Mouse (Mus musculus) heart, embryonic 13.5 days (tissue): ENCODE measurements around the gene Cep104. TPM values are rescaled to one million over a fixed set of nuclear protein-coding genes. Genes with fewer than 3 reads are reported as not detected.

Source experiments
- ATAC-seq: fragments of 200-750 bp; cut with Nextera tagmentation; 2 replicates; pipeline ENCODE4 v1.8.0; 2017; ENCODE audit warnings: moderate TSS enrichment; ENCODE audit not compliant: insufficient number of reproducible peaks, low FRiP score, low TSS enrichment; ENCODE audit errors: extremely low read depth
- H3K27ac ChIP-seq: fragments of 300-500 bp; sonication (generic); replicated peaks from 2 replicates; pipeline ENCODE4 v1.5.1; 2015; ENCODE audit warnings: moderate library complexity, mild to moderate bottlenecking, inconsistent platforms
- H3K27me3 ChIP-seq: fragments of 300-500 bp; sonication (generic); replicated peaks from 2 replicates; pipeline ENCODE4 v1.6.1; 2015; ENCODE audit warnings: mild to moderate bottlenecking, inconsistent platforms
- H3K36me3 ChIP-seq: fragments of 300-500 bp; sonication (generic); 2 replicates; pipeline ENCODE4 v1.6.1; 2015; ENCODE audit warnings: mild to moderate bottlenecking, inconsistent platforms
- H3K4me1 ChIP-seq: fragments of 300-500 bp; sonication (generic); 2 replicates; pipeline ENCODE4 v1.6.1; 2015; ENCODE audit warnings: inconsistent platforms
- H3K4me2 ChIP-seq: fragments of 300-500 bp; sonication (generic); 2 replicates; pipeline ENCODE4 v1.6.1; 2015; ENCODE audit warnings: inconsistent platforms, mild to moderate bottlenecking, moderate library complexity
- H3K4me3 ChIP-seq: fragments of 300-500 bp; sonication (generic); 2 replicates; pipeline ENCODE4 v1.5.1; 2015; ENCODE audit warnings: moderate library complexity, mild to moderate bottlenecking, inconsistent platforms
- H3K9ac ChIP-seq: fragments of 300-500 bp; sonication (generic); 2 replicates; pipeline ENCODE4 v1.6.1; 2015; ENCODE audit warnings: inconsistent platforms, mild to moderate bottlenecking, moderate library complexity
- H3K9me3 ChIP-seq: fragments of 300-500 bp; sonication (generic); 2 replicates; pipeline ENCODE4 v1.6.1; 2016; ENCODE audit warnings: inconsistent platforms
- WGBS: fragments of 180-500 bp; shearing (Covaris S2); methylation state at CpG from one replicate; pipeline ENCODE4 v1.1.7; 2015; ENCODE audit warnings: mixed read lengths; 5-methylcytosine and 5-hydroxymethylcytosine counted together
- polyA plus RNA-seq: library from polyadenylated mRNA; unstranded; fragments of >200 nt; fragmentation: Nextera tagmentation; extraction: Ambion mirVana; gene quantifications from 2 replicates; pipeline ENCODE4 v1.2.1, GENCODE M21; 2015

Gene Cep104
- 12.9 TPM in 2 replicates for polyA plus RNA-seq

GRCm38 (mm10) chr4:153974431-153975291 is at the start of gene Cep104, which contains the start of gene Dffb:
Gene Cep104 (plus strand): TSS chr4:153975194.
Gene Dffb (minus strand): TSS chr4:153975126.
- WGBS: 1% methylated on average over 68 of the region's 68 CpGs
- H3K4me1 ChIP-seq: peaks cover 28% of the 10 kb centered on the region
- peak; percentile 91 for ATAC-seq
- H3K27me3 ChIP-seq: no peaks in the 10 kb centered on the region
- H3K4me2 ChIP-seq: peak within 1 kb of the TSS; percentile 90
- H3K36me3 ChIP-seq: peaks cover 33% of the 10 kb centered on the region
- H3K4me3 ChIP-seq: peak within 1 kb of the TSS; percentile 99
- peak within 1 kb of the TSS; percentile 94 for H3K9ac ChIP-seq
- no peaks in the 10 kb centered on the region for H3K9me3 ChIP-seq
- H3K27ac ChIP-seq: peak within 1 kb of the TSS; percentile 69

GRCm38 (mm10) chr4:153928772-153929299 is 46.2 kb upstream of the Cep104 start:
- ATAC-seq: no peak
- Histone ChIP-seq H3K9me3 (no peaks in the 10 kb centered on the region), H3K4me3 (no peak overlapping the region), H3K27me3 (peaks cover 4% of the 10 kb centered on the region; the same call in 1 of the 2 replicates), H3K9ac (no peak overlapping the region), H3K4me2 (no peak overlapping the region), H3K36me3 (no peaks in the 10 kb centered on the region), H3K27ac (no peak overlapping the region), H3K4me1 (no peaks in the 10 kb centered on the region)
- WGBS: 76% methylated on average over 11 of the region's 11 CpGs

- WGBS: 58% methylated on average over 10 of the region's 10 CpGs
- no peaks in the 10 kb centered on the region for H3K4me1 ChIP-seq
- ATAC-seq: no peak
- H3K27me3 ChIP-seq: peaks cover 4% of the 10 kb centered on the region; the same call in 1 of the 2 replicates
- H3K27ac ChIP-seq: no peak overlapping the region
- H3K4me2 ChIP-seq: no peak overlapping the region
- H3K4me3 ChIP-seq: no peak overlapping the region
- H3K9me3 ChIP-seq: no peaks in the 10 kb centered on the region
- no peak overlapping the region for H3K9ac ChIP-seq
- no peaks in the 10 kb centered on the region for H3K36me3 ChIP-seq
These were observed 45.6 kb upstream of the Cep104 start for GRCm38 (mm10) chr4:153929425-153929824.

DNA sequence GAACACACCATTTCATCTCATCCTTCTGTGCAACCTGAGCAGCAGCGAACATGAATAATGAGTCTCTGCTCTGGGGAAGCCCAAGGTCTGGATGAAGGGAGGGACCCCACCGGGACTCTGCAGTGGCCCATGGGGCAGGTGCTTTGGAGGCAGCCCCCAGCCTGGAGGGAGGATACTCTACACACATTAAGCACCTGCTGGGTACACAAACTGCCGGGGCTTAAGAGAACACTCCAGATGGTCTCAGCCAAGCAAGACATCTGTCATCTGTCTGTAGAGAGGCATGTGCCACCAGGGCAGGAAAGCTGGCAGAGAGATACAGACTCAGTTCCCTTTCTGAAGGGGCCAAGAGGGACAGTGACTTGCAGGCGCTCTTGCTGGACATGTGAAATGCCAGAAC is 45.1 kb upstream of the Cep104 start:
- Histone ChIP-seq H3K36me3 (no peaks in the 10 kb centered on the region), H3K4me3 (no peak overlapping the region), H3K4me1 (no peaks in the 10 kb centered on the region), H3K27me3 (peaks cover 4% of the 10 kb centered on the region; the same call in 1 of the 2 replicates), H3K27ac (no peak overlapping the region), H3K4me2 (no peak overlapping the region), H3K9me3 (no peaks in the 10 kb centered on the region), H3K9ac (no peak overlapping the region)
- WGBS: 69% methylated on average over 4 of the region's 4 CpGs
- ATAC-seq: no peak

GRCm38 (mm10) chr4:153943243-153943642 is 31.8 kb upstream of the Cep104 start:
- H3K36me3 ChIP-seq: no peaks in the 10 kb centered on the region
- H3K27ac ChIP-seq: no peak overlapping the region
- H3K27me3 ChIP-seq: peaks cover 78% of the 10 kb centered on the region
- no peak for ATAC-seq
- no peak overlapping the region for H3K9ac ChIP-seq
- 47% methylated on average over 4 of the region's 4 CpGs for WGBS
- no peak overlapping the region for H3K4me3 ChIP-seq
- no peaks in the 10 kb centered on the region for H3K9me3 ChIP-seq
- H3K4me1 ChIP-seq: no peaks in the 10 kb centered on the region
- H3K4me2 ChIP-seq: no peak overlapping the region

DNA sequence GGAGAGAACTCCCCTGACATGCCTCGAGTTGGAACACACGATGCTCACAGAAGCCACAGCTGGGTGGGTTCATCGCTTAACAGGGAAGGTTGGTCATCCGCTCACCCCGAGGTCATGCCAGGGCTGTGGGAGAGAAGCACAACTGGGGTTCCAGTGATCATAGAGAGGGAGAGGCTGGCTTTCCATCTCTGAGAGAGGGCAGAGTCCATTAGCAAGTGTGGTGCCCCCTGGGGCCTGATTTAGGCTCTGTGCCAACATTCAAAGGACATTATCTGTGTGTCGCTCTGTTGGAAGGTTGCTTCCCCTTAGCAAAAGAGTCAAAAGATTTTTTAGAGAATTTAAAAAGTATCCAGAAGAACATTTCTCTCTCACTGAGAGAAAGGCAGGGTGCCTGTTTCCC is 30.7 kb upstream of the Cep104 start:
- Histone ChIP-seq H3K9ac (no peak overlapping the region), H3K27me3 (peaks cover 80% of the 10 kb centered on the region), H3K4me1 (no peaks in the 10 kb centered on the region), H3K9me3 (no peaks in the 10 kb centered on the region), H3K4me2 (no peak overlapping the region), H3K36me3 (no peaks in the 10 kb centered on the region), H3K4me3 (no peak overlapping the region), H3K27ac (no peak overlapping the region)
- no peak for ATAC-seq
- WGBS: 39% methylated on average over 6 of the region's 6 CpGs

DNA sequence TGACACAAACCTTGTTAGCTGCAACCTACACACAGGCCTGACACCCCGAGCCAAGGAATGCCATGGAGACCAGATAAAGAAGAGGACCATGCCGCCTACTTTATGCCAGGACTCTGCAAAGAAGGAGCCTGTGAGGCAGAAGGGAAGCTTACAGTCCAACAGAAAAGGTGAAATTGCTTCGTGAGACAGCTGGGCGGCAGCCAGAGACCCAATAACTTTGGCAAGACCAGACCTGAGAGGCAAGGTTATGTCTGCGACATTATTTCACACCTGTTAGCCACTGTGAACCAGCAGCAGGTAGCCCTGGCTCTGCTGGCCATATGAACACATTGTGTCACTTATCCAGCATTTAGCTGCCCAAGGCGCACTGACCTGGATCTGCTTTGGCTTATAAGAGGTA is 29.3 kb upstream of the Cep104 start:
- no peak for ATAC-seq
- H3K36me3 ChIP-seq: no peaks in the 10 kb centered on the region
- no peak overlapping the region for H3K4me2 ChIP-seq
- no peaks in the 10 kb centered on the region for H3K4me1 ChIP-seq
- H3K9ac ChIP-seq: no peak overlapping the region
- no peak overlapping the region for H3K27ac ChIP-seq
- H3K4me3 ChIP-seq: no peak overlapping the region
- peaks cover 89% of the 10 kb centered on the region for H3K27me3 ChIP-seq
- H3K9me3 ChIP-seq: no peaks in the 10 kb centered on the region
- 65% methylated on average over 6 of the region's 6 CpGs for WGBS

DNA sequence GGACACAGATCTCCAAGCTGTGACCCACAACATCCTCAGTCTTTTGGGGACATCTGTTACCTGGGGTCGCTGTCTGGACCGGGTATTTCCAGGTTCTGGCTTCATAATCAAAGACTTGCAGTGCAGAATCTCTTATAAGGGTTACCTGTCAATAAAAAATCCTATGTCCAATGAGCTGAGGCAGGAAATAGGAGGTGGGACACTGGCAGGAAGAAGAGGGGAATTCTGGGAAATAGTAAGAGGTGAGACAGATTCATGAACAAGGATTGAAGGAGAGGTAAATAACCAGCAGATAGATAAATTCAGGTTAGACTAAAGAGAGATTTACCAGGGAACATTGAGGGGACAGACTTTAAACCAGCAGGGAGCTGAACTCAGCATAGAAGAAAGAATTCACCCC is 24.6 kb upstream of the Cep104 start:
- Histone ChIP-seq H3K36me3 (no peaks in the 10 kb centered on the region), H3K27me3 (peaks cover 95% of the 10 kb centered on the region), H3K4me2 (no peak overlapping the region), H3K9me3 (no peaks in the 10 kb centered on the region), H3K4me3 (no peak overlapping the region), H3K9ac (no peak overlapping the region), H3K4me1 (no peaks in the 10 kb centered on the region), H3K27ac (no peak overlapping the region)
- ATAC-seq: no peak
- 63% methylated on average over 2 of the region's 2 CpGs for WGBS

DNA sequence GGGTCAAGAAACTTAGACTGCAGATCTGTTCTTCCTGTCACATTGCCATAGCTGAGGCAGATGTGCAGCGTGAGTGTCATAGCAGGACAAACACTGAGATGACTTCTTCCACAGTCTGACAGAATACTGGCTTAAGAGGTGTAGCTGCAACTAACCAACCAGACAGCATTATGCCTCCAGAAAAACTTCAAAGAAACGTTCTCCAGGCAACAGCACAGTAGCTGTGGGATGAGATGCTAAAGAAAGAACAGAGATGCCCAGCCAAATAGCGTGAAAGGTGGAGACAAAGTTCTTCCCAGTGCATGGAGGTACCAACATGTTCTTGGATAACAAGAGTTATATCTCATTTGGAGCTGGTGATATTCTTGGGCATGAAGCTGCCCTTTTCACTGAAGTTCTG is 23.8 kb upstream of the Cep104 start:
- H3K27me3 ChIP-seq: peaks cover 95% of the 10 kb centered on the region
- no peaks in the 10 kb centered on the region for H3K4me1 ChIP-seq
- no peak overlapping the region for H3K4me3 ChIP-seq
- H3K27ac ChIP-seq: no peak overlapping the region
- no peak overlapping the region for H3K9ac ChIP-seq
- no peaks in the 10 kb centered on the region for H3K36me3 ChIP-seq
- no peak overlapping the region for H3K4me2 ChIP-seq
- H3K9me3 ChIP-seq: no peaks in the 10 kb centered on the region
- WGBS: 52% methylated on average over 3 of the region's 3 CpGs
- ATAC-seq: no peak

DNA sequence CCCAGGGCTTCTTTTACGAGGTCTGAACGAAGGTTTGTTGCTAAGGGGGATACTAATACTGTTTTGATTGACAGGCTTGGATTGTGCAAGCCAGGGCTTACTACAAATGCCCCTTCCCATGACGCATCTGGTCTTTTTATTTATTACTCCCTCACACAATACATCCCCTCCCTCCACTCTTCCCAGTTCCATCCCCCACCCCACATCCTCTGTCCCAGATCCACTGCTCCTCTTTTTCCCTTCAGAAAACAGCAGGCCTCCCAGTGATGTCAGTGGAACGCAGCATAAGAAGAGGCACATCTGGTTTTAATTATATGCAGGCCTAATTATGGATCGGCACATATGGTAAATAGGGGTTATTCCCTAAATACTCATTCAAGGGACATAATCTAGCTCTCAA is 23.3 kb upstream of the Cep104 start:
- no peak overlapping the region for H3K4me2 ChIP-seq
- no peak overlapping the region for H3K9ac ChIP-seq
- H3K9me3 ChIP-seq: no peaks in the 10 kb centered on the region
- H3K36me3 ChIP-seq: no peaks in the 10 kb centered on the region
- no peaks in the 10 kb centered on the region for H3K4me1 ChIP-seq
- H3K27me3 ChIP-seq: peaks cover 89% of the 10 kb centered on the region
- no peak overlapping the region for H3K27ac ChIP-seq
- WGBS: 69% methylated on average over 5 of the region's 5 CpGs
- no peak for ATAC-seq
- H3K4me3 ChIP-seq: no peak overlapping the region

- Histone ChIP-seq H3K27ac (no peak overlapping the region), H3K9me3 (no peaks in the 10 kb centered on the region), H3K9ac (no peak overlapping the region), H3K4me1 (peaks cover 12% of the 10 kb centered on the region), H3K4me2 (no peak overlapping the region), H3K27me3 (peaks cover 51% of the 10 kb centered on the region), H3K4me3 (no peak overlapping the region), H3K36me3 (peaks cover 14% of the 10 kb centered on the region)
- 77% methylated on average over 8 of the region's 8 CpGs for WGBS
- no peak for ATAC-seq
These were observed 19.3 kb upstream of the Cep104 start for GRCm38 (mm10) chr4:153955651-153956050.
